Mouse (Mus musculus) intestine, postnatal 0 days (tissue): ENCODE results near the gene Zfp507. TPM values are rescaled to one million over a fixed set of nuclear protein-coding genes. Genes with fewer than 3 reads are reported as not detected.

Experiments
- ATAC-seq: fragments of 200-750 bp; cut with Nextera tagmentation; 2 replicates; pipeline ENCODE4 v1.8.0; 2017; ENCODE audit warnings: mild to moderate bottlenecking, moderate TSS enrichment, moderate library complexity
- H3K27ac ChIP-seq: fragments of 300-500 bp; sonication (generic); 2 replicates; pipeline ENCODE4 v1.5.1; 2014; ENCODE audit warnings: mild to moderate bottlenecking, low read depth, low read length, moderate library complexity
- H3K27me3 ChIP-seq: fragments of 300-500 bp; sonication (generic); replicated peaks from 2 replicates; pipeline ENCODE4 v1.6.1; 2014; ENCODE audit warnings: low read length, mixed read lengths; ENCODE audit not compliant: control insufficient read depth, insufficient read depth
- H3K36me3 ChIP-seq: fragments of 300-500 bp; sonication (generic); 2 replicates; pipeline ENCODE4 v1.6.1; 2014; ENCODE audit warnings: mild to moderate bottlenecking, moderate library complexity; ENCODE audit not compliant: control insufficient read depth, insufficient read depth
- H3K4me1 ChIP-seq: fragments of 300-500 bp; sonication (generic); replicated peaks from 2 replicates; pipeline ENCODE4 v1.6.1; 2014; ENCODE audit warnings: antibody characterized with exemption, low read length, mixed read lengths; ENCODE audit not compliant: control insufficient read depth, insufficient read depth
- H3K4me2 ChIP-seq: fragments of 300-500 bp; sonication (generic); replicated peaks from 2 replicates; pipeline ENCODE4 v1.6.1; 2014; ENCODE audit warnings: low read depth, mild to moderate bottlenecking, moderate library complexity
- H3K4me3 ChIP-seq: fragments of 300-500 bp; sonication (generic); 2 replicates; pipeline ENCODE4 v1.5.1; 2014; ENCODE audit warnings: low read depth, low read length
- H3K9ac ChIP-seq: fragments of 300-500 bp; sonication (generic); 2 replicates; pipeline ENCODE4 v1.6.1; 2014; ENCODE audit warnings: mild to moderate bottlenecking, low read depth, low read length
- H3K9me3 ChIP-seq: fragments of 300-500 bp; sonication (generic); 2 replicates; pipeline ENCODE4 v1.6.1; 2016; ENCODE audit warnings: mixed run types; ENCODE audit not compliant: control insufficient read depth
- CTCF ChIP-seq: sonication (generic); IDR thresholded peaks from 2 replicates; pipeline ENCODE4 v1.5.1; 2016; ENCODE audit warnings: low read depth, mild to moderate bottlenecking, control low read depth, antibody characterized with exemption, moderate library complexity
- WGBS: fragments of 180-500 bp; shearing (Covaris S2); extraction: QIAGEN DNeasy Blood & Tissue Kit; methylation state at CpG from one replicate; pipeline ENCODE4 v1.1.7; 2014; 5-methylcytosine and 5-hydroxymethylcytosine counted together
- polyA plus RNA-seq: library from polyadenylated mRNA; unstranded; fragments of >200 nt; fragmentation: Nextera tagmentation; extraction: Ambion mirVana; gene quantifications from 2 replicates; pipeline ENCODE4 v1.2.1, GENCODE M21; 2015

Zfp507 gene
- polyA plus RNA-seq, 1 experiment from 2014 or later: 6.8 TPM

- peaks cover 8% of the 10 kb centered on the region; the same call in 1 of the 2 replicates for H3K36me3 ChIP-seq
- H3K4me1 ChIP-seq: no peaks in the 10 kb centered on the region
- no peaks in the 10 kb centered on the region for H3K9me3 ChIP-seq
- H3K27ac ChIP-seq: no peak overlapping the region
- no peak overlapping the region for H3K4me2 ChIP-seq
- H3K9ac ChIP-seq: no peak overlapping the region
- no peak for TF ChIP-seq CTCF
- H3K27me3 ChIP-seq: no peaks in the 10 kb centered on the region
- 92% methylated on average over 14 of the region's 14 CpGs for WGBS
- H3K4me3 ChIP-seq: no peak overlapping the region
- no peak for ATAC-seq
Measured at GRCm38 (mm10) chr7:35747397-35747964, 55.3 kb downstream of the Zfp507 start.

- Histone ChIP-seq H3K4me1 (no peaks in the 10 kb centered on the region), H3K4me3 (no peak overlapping the region), H3K9ac (no peak overlapping the region), H3K9me3 (no peaks in the 10 kb centered on the region), H3K27me3 (no peaks in the 10 kb centered on the region), H3K4me2 (no peak overlapping the region), H3K27ac (no peak overlapping the region), H3K36me3 (peaks cover 8% of the 10 kb centered on the region; the same call in 1 of the 2 replicates)
- WGBS: 93% methylated on average over 12 of the region's 12 CpGs
- no peak for TF ChIP-seq CTCF
- no peak for ATAC-seq
Measured at GRCm38 (mm10) chr7:35746686-35747396, 56.0 kb downstream of the Zfp507 start.

- 80% methylated on average over 6 of the region's 6 CpGs for WGBS
- Histone ChIP-seq H3K9me3 (no peaks in the 10 kb centered on the region), H3K27me3 (no peaks in the 10 kb centered on the region), H3K4me2 (no peak overlapping the region), H3K4me1 (no peaks in the 10 kb centered on the region), H3K36me3 (peaks cover 8% of the 10 kb centered on the region; the same call in 1 of the 2 replicates), H3K4me3 (no peak overlapping the region), H3K27ac (no peak overlapping the region), H3K9ac (no peak overlapping the region)
- ATAC-seq: no peak
- TF ChIP-seq CTCF: no peak
Measured at GRCm38 (mm10) chr7:35745281-35745702, 57.5 kb downstream of the Zfp507 start.

- 92% methylated on average over 9 of the region's 9 CpGs for WGBS
- Histone ChIP-seq H3K4me2 (no peak overlapping the region), H3K9ac (no peak overlapping the region), H3K4me1 (no peaks in the 10 kb centered on the region), H3K27ac (no peak overlapping the region), H3K36me3 (peaks cover 8% of the 10 kb centered on the region; the same call in 1 of the 2 replicates), H3K9me3 (no peaks in the 10 kb centered on the region), H3K27me3 (no peaks in the 10 kb centered on the region), H3K4me3 (no peak overlapping the region)
- no peak for ATAC-seq
- no peak for TF ChIP-seq CTCF
Measured at GRCm38 (mm10) chr7:35744771-35745170, 58.0 kb downstream of the Zfp507 start.

- no peak overlapping the region for H3K9ac ChIP-seq
- no peak for ATAC-seq
- 55% methylated on average over 5 of the region's 5 CpGs for WGBS
- no peak overlapping the region for H3K27ac ChIP-seq
- TF ChIP-seq CTCF: no peak
- 0 out of 2 replicates have a peak, but pooled peaks cover 6% of the 10 kb centered on the region for H3K36me3 ChIP-seq
- H3K4me2 ChIP-seq: no peak overlapping the region
- no peaks in the 10 kb centered on the region for H3K27me3 ChIP-seq
- H3K4me3 ChIP-seq: no peak overlapping the region
- no peaks in the 10 kb centered on the region for H3K9me3 ChIP-seq
- H3K4me1 ChIP-seq: no peaks in the 10 kb centered on the region
Measured at GRCm38 (mm10) chr7:35742310-35742709, 60.5 kb downstream of the Zfp507 start.

- ATAC-seq: no peak
- 61% methylated on average over 5 of the region's 5 CpGs for WGBS
- H3K4me2 ChIP-seq: no peak overlapping the region
- TF ChIP-seq CTCF: no peak
- no peaks in the 10 kb centered on the region for H3K9me3 ChIP-seq
- no peaks in the 10 kb centered on the region for H3K4me1 ChIP-seq
- H3K4me3 ChIP-seq: no peak overlapping the region
- H3K9ac ChIP-seq: no peak overlapping the region
- no peak overlapping the region for H3K27ac ChIP-seq
- no peaks in the 10 kb centered on the region for H3K27me3 ChIP-seq
- 0 out of 2 replicates have a peak, but pooled peaks cover 6% of the 10 kb centered on the region for H3K36me3 ChIP-seq
Measured at GRCm38 (mm10) chr7:35741858-35742257, 60.9 kb downstream of the Zfp507 start.
